Mouse (Mus musculus) liver, adult 2 months (tissue): Measurements from ENCODE around the gene Pex10. TPM values are rescaled to one million over a fixed set of nuclear protein-coding genes. Genes with fewer than 3 reads are reported as not detected.
A peak's percentile ranks its signal among the peaks of the same experiment; 100 is the strongest.

Source experiments
- DNase-seq: peaks from one replicate; pipeline ENCODE4 v3.0.0-alpha.2; 2011; ENCODE audit warnings: low read depth, low spot score; ENCODE audit errors: extremely low read depth
- H3K27ac ChIP-seq: fragments of 200-500 bp; replicated peaks from 2 replicates; pipeline ENCODE4 v1.5.1; 2012; ENCODE audit warnings: low read depth, mild to moderate bottlenecking, control low read depth, inconsistent platforms, low read length; ENCODE audit not compliant: insufficient read depth
- H3K27me3 ChIP-seq: fragments of 200-500 bp; 2 replicates; pipeline ENCODE4 v1.6.1; 2012; ENCODE audit warnings: mild to moderate bottlenecking, moderate library complexity, low read length, inconsistent platforms; ENCODE audit not compliant: control insufficient read depth, insufficient read depth
- H3K36me3 ChIP-seq: fragments of 200-500 bp; 2 replicates; pipeline ENCODE4 v1.6.1; 2012; ENCODE audit warnings: low read length, inconsistent platforms; ENCODE audit not compliant: control insufficient read depth, insufficient read depth
- H3K4me1 ChIP-seq: fragments of 200-500 bp; 2 replicates; pipeline ENCODE4 v1.6.1; 2011; ENCODE audit warnings: low read length; ENCODE audit not compliant: control insufficient read depth, insufficient read depth
- H3K4me3 ChIP-seq: fragments of 200-500 bp; 2 replicates; pipeline ENCODE4 v1.5.1; 2011; ENCODE audit warnings: low read depth, mild to moderate bottlenecking, control low read depth, low read length, moderate library complexity; ENCODE audit not compliant: insufficient read depth
- H3K79me2 ChIP-seq: fragments of 200-500 bp; 2 replicates; pipeline ENCODE4 v1.6.1; 2012; ENCODE audit warnings: inconsistent platforms, mild to moderate bottlenecking, low read length, moderate library complexity; ENCODE audit not compliant: control insufficient read depth, insufficient read depth
- H3K9ac ChIP-seq: fragments of 200-500 bp; 2 replicates; pipeline ENCODE4 v1.6.1; 2012; ENCODE audit warnings: low read depth, mild to moderate bottlenecking, control low read depth, inconsistent platforms, low read length
- CTCF ChIP-seq: fragments of 200-500 bp; IDR thresholded peaks from 2 replicates; pipeline ENCODE4 v1.5.1; 2011; ENCODE audit warnings: low read depth, low read length, control low read depth
- POLR2A ChIP-seq: fragments of 200-500 bp; IDR thresholded peaks from 2 replicates; pipeline ENCODE4 v1.6.1; 2011; ENCODE audit warnings: low read length, control low read depth; ENCODE audit not compliant: insufficient read depth; ENCODE audit errors: extremely low read depth
- WGBS: fragments of 180-500 bp; shearing (Covaris S2); methylation state at CpG from one replicate; pipeline ENCODE4 v1.1.7; 2018; 5-methylcytosine and 5-hydroxymethylcytosine counted together
- polyA plus RNA-seq: library from polyadenylated mRNA; depleted of rRNA; stranded (reverse); fragments of >200 nt; gene quantifications from 2 replicates; pipeline ENCODE4 v1.2.3, GENCODE M21; 2012
- total RNA-seq: library from RNA; depleted of rRNA; stranded (reverse); fragments of >200 nt; gene quantifications from 2 replicates; pipeline ENCODE4 v1.2.3, GENCODE M21; 2014

The Pex10 gene
- total and polyA plus RNA-seq, 2 experiments = 3.7 to 13.0 TPM

DNA sequence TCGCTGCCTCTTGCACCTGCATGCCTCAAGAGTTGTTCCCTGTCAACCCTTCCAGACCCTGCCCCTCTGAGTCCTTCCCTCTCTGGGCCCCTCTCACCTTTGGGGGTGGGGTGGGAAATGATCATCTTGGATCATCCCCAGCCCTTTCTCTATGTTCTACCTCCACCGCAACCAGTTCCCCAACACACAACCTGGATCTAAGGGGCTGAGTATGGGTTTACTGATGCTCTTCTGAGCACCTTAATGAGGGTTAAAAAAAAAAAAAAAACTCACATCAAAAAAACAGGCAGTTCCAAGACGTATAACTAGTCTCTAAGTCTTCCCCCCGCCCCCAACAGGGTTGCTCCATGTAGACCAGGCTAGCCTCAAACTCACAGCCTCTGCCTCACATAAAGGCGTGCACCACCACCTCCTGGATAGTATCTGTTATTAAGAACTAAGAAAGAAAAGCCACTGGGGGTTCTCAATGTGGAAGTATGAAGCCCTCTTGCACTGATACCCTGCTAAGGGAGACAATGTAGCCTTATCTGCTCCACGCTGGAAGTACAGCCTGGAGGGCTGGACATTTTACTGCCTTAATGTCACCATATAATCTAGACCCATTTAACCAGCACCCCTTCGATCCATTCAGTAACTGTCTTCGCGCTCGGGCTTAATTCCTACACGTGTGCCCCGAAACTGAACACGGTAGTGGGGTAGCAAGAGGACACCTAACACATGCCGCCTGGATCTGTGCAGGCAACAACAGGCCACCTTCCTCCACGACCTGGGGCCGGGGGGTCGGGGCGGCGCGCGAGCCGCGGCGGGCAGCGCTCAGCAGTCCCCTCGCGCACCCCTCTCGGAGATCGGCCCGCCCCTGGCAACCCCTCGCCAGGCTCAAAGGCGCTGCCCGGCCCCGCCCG is 18.6 kb downstream of the Pex10 start:
- H3K4me1 ChIP-seq = peaks cover 30% of the 10 kb centered on the region
- DNase-seq = no peak

GRCm38 (mm10) chr4:155086108-155087024 is 19.6 kb downstream of the Pex10 start, which contains the start of the genes Rer1 and Morn1:
TSS of gene Rer1 (minus strand) at chr4:155086382.
TSS of gene Morn1 (plus strand) at chr4:155086577.
- Histone ChIP-seq H3K27ac (peak within 1 kb of the TSS; percentile 87), H3K4me1 (peaks cover 30% of the 10 kb centered on the region), H3K36me3 (peaks cover 5% of the 10 kb centered on the region), H3K79me2 (peaks cover 25% of the 10 kb centered on the region), H3K27me3 (no peaks in the 10 kb centered on the region), H3K9ac (peak within 1 kb of the TSS; percentile 92), H3K4me3 (peak within 1 kb of the TSS; percentile 82)
- WGBS = under 1% methylated on average over 84 of the region's 85 CpGs
- DNase-seq = peak; percentile 94
- TF ChIP-seq CTCF (no peak), POLR2A (peak; percentile 72; the same call in 1 of the 2 replicates)

More for the DNA sequence above, 18.6 kb downstream of the Pex10 start:
- Histone ChIP-seq H3K36me3 (peaks cover 7% of the 10 kb centered on the region), H3K27ac (peak overlapping the region; percentile 87), H3K4me3 (peak overlapping the region; percentile 78), H3K9ac (peak overlapping the region; percentile 92), H3K79me2 (peaks cover 25% of the 10 kb centered on the region), H3K27me3 (no peaks in the 10 kb centered on the region)
- TF ChIP-seq CTCF = no peak
- no peak for TF ChIP-seq POLR2A
- WGBS = 3% methylated on average over 35 of the region's 35 CpGs

GRCm38 (mm10) chr4:155089241-155089640 is 22.4 kb downstream of the Pex10 start:
- no peak for DNase-seq
- H3K27ac ChIP-seq = no peak overlapping the region
- no peak overlapping the region for H3K9ac ChIP-seq
- H3K36me3 ChIP-seq = no peaks in the 10 kb centered on the region
- TF ChIP-seq POLR2A = no peak
- no peak overlapping the region for H3K4me3 ChIP-seq
- peaks cover 11% of the 10 kb centered on the region; the same call in 1 of the 2 replicates for H3K79me2 ChIP-seq
- H3K27me3 ChIP-seq = no peaks in the 10 kb centered on the region
- WGBS = 94% methylated on average over 5 of the region's 5 CpGs
- H3K4me1 ChIP-seq = peaks cover 16% of the 10 kb centered on the region

- H3K4me3 ChIP-seq = no peak overlapping the region
- peaks cover 7% of the 10 kb centered on the region; the same call in 1 of the 2 replicates for H3K79me2 ChIP-seq
- DNase-seq = no peak
- H3K36me3 ChIP-seq = no peaks in the 10 kb centered on the region
- TF ChIP-seq CTCF (no peak), POLR2A (no peak)
- H3K27me3 ChIP-seq = no peaks in the 10 kb centered on the region
- H3K27ac ChIP-seq = no peak overlapping the region
- 92% methylated on average over 4 of the region's 4 CpGs for WGBS
- peaks cover 8% of the 10 kb centered on the region for H3K4me1 ChIP-seq
- no peak overlapping the region for H3K9ac ChIP-seq
Measured at GRCm38 (mm10) chr4:155090147-155090546, 23.3 kb downstream of the Pex10 start.

DNA sequence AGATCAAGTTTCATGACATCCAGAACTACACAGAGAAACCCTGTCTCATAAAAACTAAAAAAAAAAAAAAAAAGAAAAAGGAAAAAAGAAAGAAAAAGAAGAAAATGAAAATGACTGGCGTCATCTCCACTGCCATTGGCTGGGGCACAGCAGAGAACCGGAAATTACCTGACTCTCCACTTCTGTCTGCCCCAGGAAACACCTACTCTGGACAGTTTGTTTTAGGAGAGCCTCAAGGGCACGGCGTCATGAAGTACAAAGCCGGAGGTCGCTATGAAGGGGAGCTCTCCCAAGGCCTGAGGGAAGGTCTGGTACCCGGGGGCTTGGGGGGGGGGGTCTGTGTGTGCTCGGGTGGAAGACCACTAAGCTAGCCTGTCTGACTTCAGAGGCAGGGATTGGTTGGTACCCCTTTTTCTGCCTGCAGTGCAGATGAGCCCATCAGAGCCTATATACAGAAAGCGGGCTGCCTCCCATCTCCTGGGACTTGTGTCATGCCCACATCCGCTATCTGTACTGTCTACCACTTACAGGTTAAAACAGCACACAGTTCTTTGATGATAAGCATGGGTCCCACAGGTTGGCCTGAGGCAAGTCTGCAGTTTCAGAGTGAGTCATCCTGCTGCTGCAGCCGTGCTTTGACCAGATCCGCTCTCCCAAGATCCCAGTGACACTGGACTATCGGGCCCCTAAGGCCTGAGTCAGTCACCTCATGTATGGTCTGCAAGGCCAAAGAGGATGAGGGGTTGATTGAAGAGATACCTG is 24.1 kb downstream of the Pex10 start:
- no peak overlapping the region for H3K27ac ChIP-seq
- no peak for DNase-seq
- TF ChIP-seq POLR2A = no peak
- TF ChIP-seq CTCF = no peak
- H3K36me3 ChIP-seq = no peaks in the 10 kb centered on the region
- H3K27me3 ChIP-seq = no peaks in the 10 kb centered on the region
- WGBS = 90% methylated on average over 13 of the region's 13 CpGs
- peaks cover 2% of the 10 kb centered on the region; the same call in 1 of the 2 replicates for H3K79me2 ChIP-seq
- no peak overlapping the region for H3K4me3 ChIP-seq
- H3K9ac ChIP-seq = no peak overlapping the region
- peaks cover 7% of the 10 kb centered on the region for H3K4me1 ChIP-seq
